In the genomic region with DNA sequence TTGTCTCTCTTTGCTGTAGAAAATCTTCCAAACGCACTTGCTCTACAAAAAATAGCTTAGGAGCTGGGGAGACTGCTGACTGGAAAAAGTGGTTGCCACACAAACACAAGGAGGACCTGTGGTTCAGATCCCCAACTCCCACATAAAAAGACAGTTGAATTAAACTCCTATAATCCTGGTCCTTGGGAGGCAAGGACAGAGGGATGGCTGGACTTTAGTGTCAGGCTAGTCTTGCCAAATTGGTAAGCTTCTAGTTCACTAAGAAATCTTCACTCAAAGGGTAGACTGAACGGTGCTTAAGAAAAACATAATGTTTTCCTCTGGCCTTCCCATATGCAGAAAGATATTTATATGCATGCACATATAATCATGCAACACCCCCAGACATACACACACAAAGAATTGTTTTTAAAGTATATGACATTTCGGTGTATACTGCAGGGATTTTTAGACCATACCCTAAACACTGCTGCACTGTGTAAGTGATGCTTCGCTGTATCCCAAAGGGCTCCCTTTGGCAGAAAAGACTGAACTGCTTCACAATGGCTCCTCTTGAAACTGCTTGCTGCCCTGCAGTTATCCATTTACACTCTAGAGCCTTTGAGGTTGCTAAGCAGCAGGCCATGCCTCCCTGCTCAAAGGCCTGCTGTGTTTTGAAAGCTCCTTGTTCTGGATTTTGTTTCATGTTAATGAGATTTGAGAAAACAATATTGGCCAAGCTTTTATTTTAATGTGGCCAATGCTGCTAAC, we compare ENCODE assay signal across 14 mouse cellular contexts.
DNase-seq lines count a peak whose midpoint lies in the region; ATAC-seq and TF ChIP-seq lines count a peak whose summit lies in the region.
"Had no signal": no experiment of that assay in that cellular context is flagged by ENCODE, and none has a peak within 500 bp of the region (broad histone marks: within the 10 kb centered on the region; RNA-seq: fewer than 3 reads in every experiment).

No protein-coding gene starts in this region.

- H3K27me3 ChIP-seq in hindbrain, embryonic 11.5 days (ENCODE audit: control insufficient read depth, insufficient read depth, low read length) = no peaks in the 10 kb centered on the region
- H3K27me3 ChIP-seq in midbrain, embryonic 16.5 days (ENCODE audit: control insufficient read depth, insufficient read depth, low read depth, low read length) = no peaks in the 10 kb centered on the region
- H3K27me3 ChIP-seq in heart, adult 2 months (ENCODE audit: control insufficient read depth, insufficient read depth, low read length) = no peaks in the 10 kb centered on the region
- H3K27me3 ChIP-seq: liver, embryonic 15.5 days had no signal

- ATAC-seq in hindbrain, embryonic 11.5 days (ENCODE audit: low FRiP score) = peak; percentile 91
- ATAC-seq in midbrain, embryonic 16.5 days = peak; percentile 96
- no peak for ATAC-seq in megakaryocyte progenitor cell, adult 5-6 weeks (replicated peaks; ENCODE audit: poor library complexity)

- H3K4me3 ChIP-seq in hindbrain, embryonic 11.5 days (ENCODE audit: low read depth, low read length) = no peak overlapping the region
- H3K4me3 ChIP-seq in midbrain, embryonic 16.5 days (ENCODE audit: low read depth, low read length) = no peak overlapping the region
- H3K4me3 ChIP-seq in heart, adult 2 months = no peak overlapping the region
- H3K4me3 ChIP-seq: liver, embryonic 15.5 days had no signal

- no peak overlapping the region for H3K9ac ChIP-seq in hindbrain, embryonic 11.5 days (ENCODE audit: low read depth, low read length)
- H3K9ac ChIP-seq in midbrain, embryonic 16.5 days (ENCODE audit: low read depth, low read length) = no peak overlapping the region
- H3K9ac ChIP-seq in heart, adult 2 months (ENCODE audit: low read depth, low read length) = no peak overlapping the region
- H3K9ac ChIP-seq: liver, embryonic 15.5 days had no signal

- H3K4me1 ChIP-seq in hindbrain, embryonic 11.5 days (replicated peaks; ENCODE audit: control insufficient read depth, insufficient read depth, low read length) = no peaks in the 10 kb centered on the region
- peaks cover 9% of the 10 kb centered on the region for H3K4me1 ChIP-seq in midbrain, embryonic 16.5 days (ENCODE audit: control insufficient read depth, insufficient read depth, low read length)
- no peaks in the 10 kb centered on the region for H3K4me1 ChIP-seq in heart, adult 2 months (ENCODE audit: control insufficient read depth, insufficient read depth, low read length)
- H3K4me1 ChIP-seq: liver, embryonic 15.5 days had no signal

- intact Hi-C loops in heart, adult 2 months (cut with DNase I) = no loop called here

- no peak for TF ChIP-seq EP300 in heart, adult 2 months (IDR thresholded peaks at IDR 0.05; ENCODE audit: insufficient read depth, low read depth, low read length)

- H3K79me2 ChIP-seq in heart, adult 2 months (replicated peaks; ENCODE audit: control insufficient read depth, insufficient read depth, low read length) = no peaks in the 10 kb centered on the region

- no peak for TF ChIP-seq CTCF in heart, adult 2 months (IDR thresholded peaks at IDR 0.05)

- peak overlapping the region; percentile 1; the same call in 1 of the 2 replicates for H3K27ac ChIP-seq in hindbrain, embryonic 11.5 days (ENCODE audit: low read depth, low read length)
- peak overlapping the region; percentile 55 for H3K27ac ChIP-seq in midbrain, embryonic 16.5 days (ENCODE audit: low read length)
- no peak overlapping the region for H3K27ac ChIP-seq in heart, adult 2 months
- H3K27ac ChIP-seq: liver, embryonic 15.5 days had no signal

- no peaks in the 10 kb centered on the region for H3K36me3 ChIP-seq in hindbrain, embryonic 11.5 days (ENCODE audit: control insufficient read depth, insufficient read depth, low read length)
- H3K36me3 ChIP-seq in midbrain, embryonic 16.5 days (ENCODE audit: control insufficient read depth, insufficient read depth, low read length) = no peaks in the 10 kb centered on the region
- no peaks in the 10 kb centered on the region for H3K36me3 ChIP-seq in heart, adult 2 months (ENCODE audit: control insufficient read depth, insufficient read depth, low read length)
- H3K36me3 ChIP-seq: liver, embryonic 15.5 days had no signal

- no peaks in the 10 kb centered on the region for H3K9me3 ChIP-seq in hindbrain, embryonic 11.5 days (ENCODE audit: control insufficient read depth, low read length)
- H3K9me3 ChIP-seq in midbrain, embryonic 16.5 days (replicated peaks; ENCODE audit: control insufficient read depth, low read length, poor library complexity, severe bottlenecking) = no peaks in the 10 kb centered on the region
- H3K9me3 ChIP-seq: liver, embryonic 15.5 days had no signal

- no peak overlapping the region for H3K4me2 ChIP-seq in hindbrain, embryonic 11.5 days (replicated peaks; ENCODE audit: low read depth, low read length)
- no peak overlapping the region for H3K4me2 ChIP-seq in midbrain, embryonic 16.5 days (ENCODE audit: low read length)
- H3K4me2 ChIP-seq: liver, embryonic 15.5 days had no signal

- TF ChIP-seq POLR2A in heart, adult 2 months (IDR thresholded peaks at IDR 0.05; ENCODE audit: insufficient read depth, low read depth, low read length) = no peak

- DNase-seq in layer of hippocampus, postnatal 10 days (ENCODE audit: low spot score in 2 of 2) = peak; percentile 8 to 32
- no peak for DNase-seq in layer of hippocampus, postnatal 25 days (ENCODE audit: extremely low spot score in 1 of 2, low spot score in 1 of 2)
- peak; percentile 47 for DNase-seq in embryo, embryonic 10.5 days (ENCODE audit: low spot score)
- peak; percentile 46 for DNase-seq in hindbrain, embryonic 11.5 days (ENCODE audit: low spot score)
- no peak for DNase-seq in heart, adult 2 months
- no peak for DNase-seq in urinary bladder, postnatal 25 days (ENCODE audit: low spot score)
- DNase-seq: gastrocnemius, postnatal 25 days; heart, postnatal 10 days; layer of hippocampus, adult 9-11 months; spleen, adult 18-20 months; thymus, adult 18-20 months had no signal

- 46% methylated on average over 4 of the region's 4 CpGs for WGBS in hindbrain, embryonic 11.5 days
- WGBS in midbrain, embryonic 16.5 days = 16% methylated on average over 4 of the region's 4 CpGs
- WGBS in heart, adult 2 months = 61% methylated on average over 4 of the region's 4 CpGs

Comparison
In these comparisons a context has a peak if more than half of its experiments do, and no peak if none do; other contexts are left out.
1. DNase-seq: peak in layer of hippocampus, postnatal 10 days (2 of 2), embryo, embryonic 10.5 days (single experiment) and hindbrain, embryonic 11.5 days (single experiment); none in layer of hippocampus, postnatal 25 days (0 of 2), heart, adult 2 months (0 of 2) and urinary bladder, postnatal 25 days (single experiment).